Mouse (Mus musculus) liver, embryonic 12.5 days (tissue): Measurements from ENCODE around the gene Olfr557. TPM values are rescaled to one million over a fixed set of nuclear protein-coding genes. Genes with fewer than 3 reads are reported as not detected.

Experiments
- ATAC-seq: fragments of 200-750 bp; cut with Nextera tagmentation; 2 replicates; pipeline ENCODE4 v1.8.0; 2017; ENCODE audit warnings: moderate number of reproducible peaks, mild to moderate bottlenecking, moderate library complexity
- H3K27ac ChIP-seq: fragments of 300-500 bp; sonication (generic); 2 replicates; pipeline ENCODE4 v1.5.1; 2016; ENCODE audit warnings: mild to moderate bottlenecking
- H3K27me3 ChIP-seq: fragments of 300-500 bp; sonication (generic); replicated peaks from 2 replicates; pipeline ENCODE4 v1.6.1; 2016; ENCODE audit warnings: mild to moderate bottlenecking, moderate library complexity
- H3K36me3 ChIP-seq: fragments of 300-500 bp; sonication (generic); 2 replicates; pipeline ENCODE4 v1.6.1; 2016; ENCODE audit warnings: mild to moderate bottlenecking, moderate library complexity
- H3K4me1 ChIP-seq: fragments of 300-500 bp; sonication (generic); 2 replicates; pipeline ENCODE4 v1.6.1; 2016
- H3K4me2 ChIP-seq: fragments of 300-500 bp; sonication (generic); 2 replicates; pipeline ENCODE4 v1.6.1; 2016; ENCODE audit warnings: mild to moderate bottlenecking, moderate library complexity
- H3K4me3 ChIP-seq: fragments of 300-500 bp; sonication (generic); 2 replicates; pipeline ENCODE4 v1.5.1; 2016; ENCODE audit warnings: mild to moderate bottlenecking, moderate library complexity
- H3K9ac ChIP-seq: fragments of 300-500 bp; sonication (generic); 2 replicates; pipeline ENCODE4 v1.6.1; 2016; ENCODE audit warnings: mild to moderate bottlenecking, moderate library complexity
- H3K9me3 ChIP-seq: fragments of 300-500 bp; sonication (generic); replicated peaks from 2 replicates; pipeline ENCODE4 v1.6.1; 2016; ENCODE audit warnings: mild to moderate bottlenecking, moderate library complexity
- WGBS: fragments of 180-500 bp; shearing (Covaris S2); methylation state at CpG from one replicate; pipeline ENCODE4 v1.1.7; 2016; ENCODE audit not compliant: insufficient replicate concordance; 5-methylcytosine and 5-hydroxymethylcytosine counted together
- polyA plus RNA-seq: library from polyadenylated mRNA; unstranded; fragments of >200 nt; fragmentation: Nextera tagmentation; extraction: Ambion mirVana; gene quantifications from 2 replicates; pipeline ENCODE4 v1.2.1, GENCODE M21; 2016

Olfr557 gene
- polyA plus RNA-seq, 1 experiment from 2014 or later = not detected

GRCm38 (mm10) chr7:102737705-102738104, 42.0 kb downstream of the Olfr557 start:
- no peaks in the 10 kb centered on the region for H3K4me1 ChIP-seq
- no peak overlapping the region for H3K4me2 ChIP-seq
- H3K36me3 ChIP-seq = no peaks in the 10 kb centered on the region
- no peak overlapping the region for H3K4me3 ChIP-seq
- H3K9me3 ChIP-seq = no peaks in the 10 kb centered on the region
- H3K9ac ChIP-seq = no peak overlapping the region
- no peaks in the 10 kb centered on the region for H3K27me3 ChIP-seq
- 42% methylated on average over 2 of the region's 2 CpGs for WGBS
- H3K27ac ChIP-seq = no peak overlapping the region
- ATAC-seq = no peak

Other genes starting within 250 kb of the Olfr557 start
- gene Olfr543, start 214.2 kb upstream of the Olfr557 start, polyA plus RNA-seq = 0.33 and 0.41 TPM in 2 replicates
- gene Olfr544, start 207.6 kb upstream of the Olfr557 start, polyA plus RNA-seq = 0.04 and 0.19 TPM in 2 replicates
- gene Olfr545, start 196.3 kb upstream of the Olfr557 start, polyA plus RNA-seq = not detected in 2 replicates
- gene Olfr547, start 161.2 kb upstream of the Olfr557 start, polyA plus RNA-seq = not detected in 2 replicates
- gene Olfr548-ps1, start 155.0 kb upstream of the Olfr557 start, polyA plus RNA-seq = not detected in 2 replicates
- not detected in 2 replicates for gene Olfr549, start 146.0 kb upstream of the Olfr557 start, polyA plus RNA-seq
- 0.49 and 0.62 TPM in 2 replicates for gene Trim21, start 130.4 kb upstream of the Olfr557 start, polyA plus RNA-seq
- not detected in 2 replicates for gene Olfr550, start 124.5 kb upstream of the Olfr557 start, polyA plus RNA-seq
- gene Olfr551, start 104.0 kb upstream of the Olfr557 start, polyA plus RNA-seq = not detected in 2 replicates
- gene Olfr552, start 98.1 kb upstream of the Olfr557 start, polyA plus RNA-seq = not detected in 2 replicates
- gene Olfr553, start 77.7 kb upstream of the Olfr557 start, polyA plus RNA-seq = not detected in 2 replicates
- gene Olfr554, start 57.5 kb upstream of the Olfr557 start, polyA plus RNA-seq = not detected in 2 replicates
- gene Olfr555, start 37.1 kb upstream of the Olfr557 start, polyA plus RNA-seq = not detected in 2 replicates
- gene Olfr556, start 31.0 kb upstream of the Olfr557 start, polyA plus RNA-seq = not detected in 2 replicates
- 2.2 and 2.7 TPM in 2 replicates for gene Trim68, start 8.6 kb upstream of the Olfr557 start, polyA plus RNA-seq
- gene Olfr558, start 6.3 kb downstream of the Olfr557 start, polyA plus RNA-seq = not detected in 2 replicates
- gene Olfr33, start 23.2 kb downstream of the Olfr557 start, polyA plus RNA-seq = not detected in 2 replicates
- gene Olfr559, start 31.6 kb downstream of the Olfr557 start, polyA plus RNA-seq = not detected in 2 replicates
- not detected in 2 replicates for gene Olfr560, start 63.5 kb downstream of the Olfr557 start, polyA plus RNA-seq
- not detected in 2 replicates for gene Olfr78, start 63.6 kb downstream of the Olfr557 start, polyA plus RNA-seq
- gene Olfr561, start 75.3 kb downstream of the Olfr557 start, polyA plus RNA-seq = not detected in 2 replicates
- not detected in 2 replicates for gene Olfr564, start 107.6 kb downstream of the Olfr557 start, polyA plus RNA-seq
- gene Olfr566, start 162.9 kb downstream of the Olfr557 start, polyA plus RNA-seq = not detected in 2 replicates
- not detected in 2 replicates for gene Olfr568, start 181.2 kb downstream of the Olfr557 start, polyA plus RNA-seq
- gene Olfr569, start 195.0 kb downstream of the Olfr557 start, polyA plus RNA-seq = not detected in 2 replicates
- gene Olfr570, start 198.7 kb downstream of the Olfr557 start, polyA plus RNA-seq = not detected in 2 replicates
- gene Olfr571, start 221.6 kb downstream of the Olfr557 start, polyA plus RNA-seq = not detected in 2 replicates
- not detected in 2 replicates for gene Olfr572, start 228.5 kb downstream of the Olfr557 start, polyA plus RNA-seq
- not detected in 2 replicates for gene Olfr573-ps1, start 246.7 kb downstream of the Olfr557 start, polyA plus RNA-seq